Mouse (Mus musculus): ENCODE measurements at regions not wholly inside any gene's neighbourhood (a gene's known extent, or its start where the extent isn't known, plus 50 kb on each side); places are given as distances from the start of the nearest gene placed in this dataset.

- H3K27me3 ChIP-seq, result no peaks in the 10 kb centered on the region
- no peak overlapping the region for H3K4me3 ChIP-seq
- H3K4me1 ChIP-seq (replicated peaks), result no peaks in the 10 kb centered on the region
- H3K27ac ChIP-seq, result no peak overlapping the region
- no peak for ATAC-seq (ENCODE audit: low FRiP score)
- 81% methylated on average over 7 of the region's 7 CpGs for WGBS
- H3K4me2 ChIP-seq, result no peak overlapping the region
- H3K9me3 ChIP-seq, result no peaks in the 10 kb centered on the region
- no peaks in the 10 kb centered on the region for H3K36me3 ChIP-seq
- no peak overlapping the region for H3K9ac ChIP-seq
Observed at GRCm38 (mm10) chrX:51294797-51295506, 88.6 kb upstream of the Mbnl3 start.

GRCm38 (mm10) chrX:51292310-51292709 lies 86.0 kb upstream of the Mbnl3 start:
- ATAC-seq (ENCODE audit: low FRiP score), result no peak
- Histone ChIP-seq H3K27me3 (no peaks in the 10 kb centered on the region), H3K36me3 (no peaks in the 10 kb centered on the region), H3K9ac (no peak overlapping the region), H3K4me1 (replicated peaks) (no peaks in the 10 kb centered on the region), H3K4me2 (no peak overlapping the region), H3K9me3 (no peaks in the 10 kb centered on the region), H3K27ac (no peak overlapping the region), H3K4me3 (no peak overlapping the region)
- 86% methylated on average over 5 of the region's 5 CpGs for WGBS

- Histone ChIP-seq H3K27me3 (no peaks in the 10 kb centered on the region), H3K4me3 (no peak overlapping the region), H3K27ac (no peak overlapping the region), H3K4me1 (replicated peaks) (no peaks in the 10 kb centered on the region), H3K9me3 (no peaks in the 10 kb centered on the region), H3K36me3 (no peaks in the 10 kb centered on the region), H3K9ac (no peak overlapping the region), H3K4me2 (no peak overlapping the region)
- ATAC-seq (ENCODE audit: low FRiP score), result no peak
Observed at GRCm38 (mm10) chrX:51278270-51278669, 71.9 kb upstream of the Mbnl3 start.

GRCm38 (mm10) chrX:51264746-51265145 lies 58.4 kb upstream of the Mbnl3 start:
- Histone ChIP-seq H3K9ac (no peak overlapping the region), H3K4me1 (replicated peaks) (no peaks in the 10 kb centered on the region), H3K27me3 (no peaks in the 10 kb centered on the region), H3K36me3 (no peaks in the 10 kb centered on the region), H3K4me3 (no peak overlapping the region), H3K27ac (no peak overlapping the region), H3K9me3 (no peaks in the 10 kb centered on the region), H3K4me2 (no peak overlapping the region)
- peak; percentile 78; the same call in 1 of the 2 replicates for ATAC-seq (ENCODE audit: low FRiP score)

Data from hindbrain, embryonic 13.5 days (tissue).